Mouse (Mus musculus): ENCODE data around the gene Tox3.

The Tox3 gene

GRCm38 (mm10) chr8:90348178-90348925, at the start of gene Tox3:
Gene Tox3 (minus strand): TSS chr8:90348343.
- peak; percentile 36 to 52 for DNase-seq

GRCm38 (mm10) chr8:90392643-90393042, 44.5 kb upstream of the Tox3 start:
- DNase-seq: no peak

- DNase-seq: no peak
These were observed 43.4 kb upstream of the Tox3 start for GRCm38 (mm10) chr8:90391483-90392074.

GRCm38 (mm10) chr8:90390827-90391226, 42.7 kb upstream of the Tox3 start:
- no peak for DNase-seq

GRCm38 (mm10) chr8:90379064-90379463, 30.9 kb upstream of the Tox3 start:
- no peak for DNase-seq

- no peak for DNase-seq
These were observed 29.9 kb upstream of the Tox3 start for GRCm38 (mm10) chr8:90378036-90378435.

GRCm38 (mm10) chr8:90371611-90372222, 23.6 kb upstream of the Tox3 start:
- DNase-seq: peak; percentile 93 to 94

- DNase-seq: no peak
These were observed 21.7 kb upstream of the Tox3 start for GRCm38 (mm10) chr8:90369876-90370275.

- DNase-seq: no peak
These were observed 8.6 kb upstream of the Tox3 start for GRCm38 (mm10) chr8:90356729-90357128.

GRCm38 (mm10) chr8:90354782-90355181, 6.6 kb upstream of the Tox3 start:
- no peak for DNase-seq

- DNase-seq: peak in 1 of 2 experiments; percentile 9
These were observed 5.9 kb upstream of the Tox3 start for GRCm38 (mm10) chr8:90353960-90354540.

GRCm38 (mm10) chr8:90353499-90353898, 5.4 kb upstream of the Tox3 start:
- DNase-seq: peak in 1 of 2 experiments; percentile 34

- no peak for DNase-seq
These were observed 4.8 kb upstream of the Tox3 start for GRCm38 (mm10) chr8:90352991-90353390.

- DNase-seq: peak; percentile 27 to 33
These were observed 1.8 kb upstream of the Tox3 start for GRCm38 (mm10) chr8:90349709-90350562.

GRCm38 (mm10) chr8:90348926-90349683, 962 bp upstream of the Tox3 start:
- no peak for DNase-seq

GRCm38 (mm10) chr8:90347581-90348177, 464 bp downstream of the Tox3 start:
- peak; percentile 37 to 48 for DNase-seq

- no peak for DNase-seq
These were observed 1.1 kb downstream of the Tox3 start for GRCm38 (mm10) chr8:90346880-90347535.

GRCm38 (mm10) chr8:90346138-90346879, 1.8 kb downstream of the Tox3 start:
- no peak for DNase-seq

GRCm38 (mm10) chr8:90330377-90331285, 17.5 kb downstream of the Tox3 start:
- DNase-seq: no peak

Data from cerebellum, postnatal 14 days (tissue).